In the genomic region with DNA sequence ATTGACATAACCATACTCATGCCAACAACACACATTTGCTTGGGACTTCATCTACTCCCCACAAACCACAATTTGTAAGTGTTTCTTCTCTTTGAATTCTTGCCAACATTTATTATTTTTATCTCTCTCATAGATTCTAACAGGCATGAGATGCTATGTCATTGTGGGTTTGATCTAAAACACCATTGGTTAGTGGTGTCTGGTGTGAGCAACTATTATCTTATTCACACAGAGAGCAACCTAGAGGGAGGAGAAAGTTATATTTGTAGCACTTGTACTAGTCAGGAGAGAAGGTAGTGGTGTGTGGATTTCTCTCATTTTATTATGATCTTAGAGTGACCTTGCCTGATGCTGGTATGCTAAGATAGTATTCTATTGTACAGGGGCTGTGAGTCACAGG, we compare ENCODE assay signal across 33 mouse cellular contexts. TPM values are rescaled to one million over a fixed set of nuclear protein-coding genes. Genes with fewer than 3 reads are reported as not detected.
DNase-seq lines count a peak whose midpoint lies in the region; ATAC-seq and TF ChIP-seq lines count a peak whose summit lies in the region.
"Had no signal": no experiment of that assay in that cellular context is flagged by ENCODE, and none has a peak within 500 bp of the region (broad histone marks: within the 10 kb centered on the region; RNA-seq: fewer than 3 reads in every experiment).

No protein-coding gene starts in this region.

- peak overlapping the region; percentile 80 for H3K27ac ChIP-seq in liver, embryonic 11.5 days (ENCODE audit: low read depth, low read length)
- H3K27ac ChIP-seq in liver, postnatal 0 days (ENCODE audit: low read depth), result peak overlapping the region; percentile 58
- H3K27ac ChIP-seq in hindbrain, embryonic 10.5 days, result no peak overlapping the region
- H3K27ac ChIP-seq: embryonic facial prominence, embryonic 12.5 days; forebrain, embryonic 15.5 days; heart, embryonic 10.5 days; hindbrain, postnatal 0 days; lung, embryonic 15.5 days; neural tube, embryonic 15.5 days; stomach, postnatal 0 days had no signal

- H3K9me3 ChIP-seq in liver, embryonic 11.5 days (ENCODE audit: control insufficient read depth, low read length), result no peaks in the 10 kb centered on the region
- no peaks in the 10 kb centered on the region for H3K9me3 ChIP-seq in liver, postnatal 0 days (ENCODE audit: low read length)
- H3K9me3 ChIP-seq in hindbrain, embryonic 10.5 days, result no peaks in the 10 kb centered on the region
- H3K9me3 ChIP-seq: embryonic facial prominence, embryonic 12.5 days; forebrain, embryonic 15.5 days; heart, embryonic 10.5 days; lung, embryonic 15.5 days; neural tube, embryonic 15.5 days had no signal

- TF ChIP-seq EP300 in liver, postnatal 0 days (IDR thresholded peaks at IDR 0.05; ENCODE audit: low read depth), result peak; percentile 94

- no peaks in the 10 kb centered on the region for H3K36me3 ChIP-seq in liver, embryonic 11.5 days (ENCODE audit: control insufficient read depth, insufficient read depth, low read length)
- H3K36me3 ChIP-seq in liver, postnatal 0 days (replicated peaks; ENCODE audit: insufficient read depth, low read length), result no peaks in the 10 kb centered on the region
- H3K36me3 ChIP-seq in hindbrain, embryonic 10.5 days, result no peaks in the 10 kb centered on the region
- H3K36me3 ChIP-seq: embryonic facial prominence, embryonic 12.5 days; forebrain, embryonic 15.5 days; heart, embryonic 10.5 days; lung, embryonic 15.5 days; neural tube, embryonic 15.5 days had no signal

- no peak overlapping the region for H3K4me3 ChIP-seq in liver, embryonic 11.5 days (ENCODE audit: low read depth, low read length)
- no peak overlapping the region for H3K4me3 ChIP-seq in liver, postnatal 0 days (ENCODE audit: low read depth, low read length)
- H3K4me3 ChIP-seq in hindbrain, embryonic 10.5 days, result no peak overlapping the region
- H3K4me3 ChIP-seq: embryonic facial prominence, embryonic 12.5 days; forebrain, embryonic 15.5 days; heart, embryonic 10.5 days; lung, embryonic 15.5 days; neural tube, embryonic 15.5 days had no signal

- TF ChIP-seq CTCF in liver, postnatal 0 days (IDR thresholded peaks at IDR 0.05; ENCODE audit: low read depth), result no peak

- H3K4me2 ChIP-seq in liver, embryonic 11.5 days, result no peak overlapping the region
- no peak overlapping the region for H3K4me2 ChIP-seq in liver, postnatal 0 days (ENCODE audit: low read depth, low read length)
- H3K4me2 ChIP-seq: embryonic facial prominence, embryonic 12.5 days; forebrain, embryonic 15.5 days; lung, embryonic 15.5 days; midbrain, embryonic 11.5 days; neural tube, embryonic 15.5 days had no signal

- H3K4me1 ChIP-seq in liver, embryonic 11.5 days (replicated peaks; ENCODE audit: control insufficient read depth, insufficient read depth, low read length), result peaks cover 12% of the 10 kb centered on the region
- H3K4me1 ChIP-seq in liver, postnatal 0 days (ENCODE audit: insufficient read depth), result peaks cover 6% of the 10 kb centered on the region; the same call in 1 of the 2 replicates
- H3K4me1 ChIP-seq in hindbrain, embryonic 10.5 days (replicated peaks), result 0 out of 2 replicates have a peak, but pooled peaks cover 3% of the 10 kb centered on the region
- H3K4me1 ChIP-seq: embryonic facial prominence, embryonic 12.5 days; forebrain, embryonic 15.5 days; heart, embryonic 10.5 days; lung, embryonic 15.5 days; neural tube, embryonic 15.5 days had no signal

- ATAC-seq in liver, embryonic 11.5 days (replicated peaks; ENCODE audit: low FRiP score), result peak; percentile 89
- peak; percentile 65 to 68; a peak in 3 of 4 replicates for ATAC-seq in hematopoietic stem cell, adult 5-6 weeks (replicated peaks in 1 of 2; ENCODE audit: insufficient read depth in 1 of 2, low FRiP score in 2 of 2, low TSS enrichment in 1 of 2, low read depth in 1 of 2, poor library complexity in 2 of 2, severe bottlenecking in 2 of 2)
- ATAC-seq in liver, postnatal 0 days, result peak; percentile 92
- ATAC-seq: forebrain, embryonic 15.5 days; hindbrain, postnatal 0 days; intestine, embryonic 16.5 days; Patski had no signal

- no peaks in the 10 kb centered on the region for H3K27me3 ChIP-seq in liver, embryonic 11.5 days (replicated peaks; ENCODE audit: control insufficient read depth, insufficient read depth, low read length)
- H3K27me3 ChIP-seq in liver, postnatal 0 days (ENCODE audit: insufficient read depth, low read length), result no peaks in the 10 kb centered on the region
- H3K27me3 ChIP-seq in hindbrain, embryonic 10.5 days (ENCODE audit: insufficient read depth, poor library complexity, severe bottlenecking), result no peaks in the 10 kb centered on the region
- H3K27me3 ChIP-seq: embryonic facial prominence, embryonic 12.5 days; forebrain, embryonic 15.5 days; lung, embryonic 15.5 days; neural tube, embryonic 15.5 days; Patski had no signal

- H3K9ac ChIP-seq in liver, embryonic 11.5 days (ENCODE audit: low read depth, low read length), result no peak overlapping the region
- no peak overlapping the region for H3K9ac ChIP-seq in liver, postnatal 0 days (replicated peaks)
- H3K9ac ChIP-seq: embryonic facial prominence, embryonic 12.5 days; forebrain, embryonic 15.5 days; lung, embryonic 15.5 days; neural tube, embryonic 15.5 days had no signal

- DNase-seq in liver, embryonic 11.5 days (ENCODE audit: low spot score), result no peak
- DNase-seq in liver, result no peak
- no peak for DNase-seq in liver, postnatal 0 days
- no peak for DNase-seq in hindbrain, embryonic 10.5 days (ENCODE audit: low spot score)
- no peak for DNase-seq in urinary bladder, postnatal 36 days (ENCODE audit: low spot score in 2 of 2)
- no peak for DNase-seq in spleen, adult 12 weeks (ENCODE audit: low spot score)
- DNase-seq: cerebellum, adult 18-20 months; cerebellum, postnatal 14 days; kidney, postnatal 36 days; lung, postnatal 4 days had no signal

RNA-seq across cellular contexts. Expression of gene Gm813, which starts 12.1 kb away (rescaled TPM):
- polyA plus RNA-seq in liver, embryonic 11.5 days (2014; fragmentation: Nextera tagmentation; extraction: Ambion mirVana), result not detected in 2 replicates
- not detected in 2 replicates for total RNA-seq in hematopoietic stem cell, adult 5-6 weeks (2017)
- not detected in 2 replicates for polyA plus RNA-seq in liver, postnatal 0 days (2015; fragmentation: Nextera tagmentation; extraction: Ambion mirVana)
- polyA plus RNA-seq in hindbrain, embryonic 10.5 days (2016; fragmentation: Nextera tagmentation; extraction: Ambion mirVana), result not detected in 2 replicates
- total RNA-seq: adrenal gland, adult 18-20 months; adrenal gland, postnatal 4 days; gastrocnemius, adult 8-10 months; hindbrain, postnatal 0 days; left cerebral cortex, adult 18-20 months; left cerebral cortex, postnatal 36 days; midbrain, postnatal 0 days had no signal
- polyA plus RNA-seq: embryonic facial prominence, embryonic 12.5 days; forebrain, embryonic 15.5 days; gonadal fat pad, adult 2 months; heart, embryonic 10.5 days; heart, embryonic 16.5 days; hindbrain, embryonic 11.5 days; hindbrain, postnatal 0 days; intestine, embryonic 16.5 days; kidney, embryonic 14.5 days; limb, embryonic 14.5 days; lung, embryonic 15.5 days; midbrain, embryonic 11.5 days; midbrain, postnatal 0 days; neural tube, embryonic 15.5 days; Patski; small intestine, adult 2 months; stomach, postnatal 0 days had no signal

RNA-seq across cellular contexts. Expression of gene E330017A01Rik, which starts 33.9 kb away (rescaled TPM):
- not detected in 2 replicates for polyA plus RNA-seq in liver, embryonic 11.5 days (2014; fragmentation: Nextera tagmentation; extraction: Ambion mirVana)
- total RNA-seq in hematopoietic stem cell, adult 5-6 weeks (2017), result not detected in 2 replicates
- polyA plus RNA-seq in liver, postnatal 0 days (2015; fragmentation: Nextera tagmentation; extraction: Ambion mirVana), result not detected in 2 replicates
- not detected in 2 replicates for polyA plus RNA-seq in hindbrain, embryonic 10.5 days (2016; fragmentation: Nextera tagmentation; extraction: Ambion mirVana)
- total RNA-seq: adrenal gland, adult 18-20 months; adrenal gland, postnatal 4 days; gastrocnemius, adult 8-10 months; hindbrain, postnatal 0 days; left cerebral cortex, adult 18-20 months; left cerebral cortex, postnatal 36 days; midbrain, postnatal 0 days had no signal
- polyA plus RNA-seq: embryonic facial prominence, embryonic 12.5 days; forebrain, embryonic 15.5 days; gonadal fat pad, adult 2 months; heart, embryonic 10.5 days; heart, embryonic 16.5 days; hindbrain, embryonic 11.5 days; hindbrain, postnatal 0 days; intestine, embryonic 16.5 days; limb, embryonic 14.5 days; lung, embryonic 15.5 days; midbrain, embryonic 11.5 days; neural tube, embryonic 15.5 days; Patski; small intestine, adult 2 months; stomach, postnatal 0 days had no signal
